Mouse (Mus musculus) hindbrain, embryonic 10.5 days (tissue): ENCODE results near the gene Gm37240. TPM values are rescaled to one million over a fixed set of nuclear protein-coding genes. Genes with fewer than 3 reads are reported as not detected.

Experiments
- DNase-seq: peaks from one replicate; pipeline ENCODE4 v3.0.0-alpha.2; 2017; ENCODE audit warnings: low spot score
- H3K27ac ChIP-seq: fragments of 300-500 bp; sonication (generic); 2 replicates; pipeline ENCODE4 v1.5.1; 2016; ENCODE audit warnings: mild to moderate bottlenecking, moderate library complexity
- H3K27me3 ChIP-seq: fragments of 300-500 bp; sonication (generic); 2 replicates; pipeline ENCODE4 v1.6.1; 2016; ENCODE audit warnings: mild to moderate bottlenecking; ENCODE audit not compliant: poor library complexity, insufficient read depth, severe bottlenecking
- H3K36me3 ChIP-seq: fragments of 300-500 bp; sonication (generic); 2 replicates; pipeline ENCODE4 v1.6.1; 2016; ENCODE audit warnings: mild to moderate bottlenecking, moderate library complexity
- H3K4me1 ChIP-seq: fragments of 300-500 bp; sonication (generic); replicated peaks from 2 replicates; pipeline ENCODE4 v1.6.1; 2016; ENCODE audit warnings: mild to moderate bottlenecking
- H3K4me3 ChIP-seq: fragments of 300-500 bp; sonication (generic); 2 replicates; pipeline ENCODE4 v1.5.1; 2016; ENCODE audit warnings: mild to moderate bottlenecking, moderate library complexity
- H3K9me3 ChIP-seq: fragments of 300-500 bp; sonication (generic); 2 replicates; pipeline ENCODE4 v1.6.1; 2016; ENCODE audit warnings: mild to moderate bottlenecking, moderate library complexity
- WGBS: fragments of 180-500 bp; shearing (Covaris S2); methylation state at CpG from one replicate; pipeline ENCODE4 v1.1.7; 2016; 5-methylcytosine and 5-hydroxymethylcytosine counted together
- polyA plus RNA-seq: library from polyadenylated mRNA; unstranded; fragments of >200 nt; fragmentation: Nextera tagmentation; extraction: Ambion mirVana; gene quantifications from 2 replicates; pipeline ENCODE4 v1.2.1, GENCODE M21; 2016

Gene Gm37240
- polyA plus RNA-seq, 1 experiment from 2014 or later = 1.4 TPM

DNA sequence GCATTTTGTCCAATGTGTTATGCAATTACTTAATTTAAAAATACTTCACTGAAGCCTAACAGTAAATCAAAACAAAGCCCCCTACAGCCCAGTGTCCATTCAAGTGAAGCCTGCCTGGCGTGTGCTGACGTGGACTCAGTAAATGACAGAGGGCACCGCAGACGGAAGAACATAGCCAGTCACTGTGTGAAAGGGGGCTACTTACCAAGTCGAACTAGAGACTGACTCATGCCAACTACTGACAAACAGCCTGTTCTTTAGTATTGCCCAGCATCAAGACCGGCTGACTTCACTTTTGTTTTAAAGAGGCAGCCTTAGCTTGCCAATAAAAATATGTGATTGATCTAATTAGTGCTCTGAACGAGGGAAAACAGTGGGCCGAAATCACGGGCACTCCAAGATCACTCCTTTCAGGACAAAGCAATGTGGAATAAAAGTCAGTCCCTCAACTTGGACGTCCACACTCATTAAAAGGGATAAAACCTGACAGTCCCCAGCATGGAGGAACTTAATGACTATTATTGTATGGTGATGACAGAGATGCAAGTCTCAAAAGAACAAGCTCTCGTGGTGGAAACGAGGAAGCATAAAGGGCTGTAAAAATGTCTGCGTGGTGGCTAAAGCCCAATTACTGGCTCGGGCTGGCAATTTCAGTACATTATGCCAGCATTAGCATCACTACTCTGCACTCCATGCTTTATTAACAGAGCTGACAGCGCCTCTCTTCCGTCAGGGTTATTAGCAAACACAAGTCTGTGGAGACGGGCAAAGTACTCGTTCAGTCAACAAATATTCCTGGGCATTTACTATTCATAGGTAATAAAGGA, 123.1 kb downstream of the Gm37240 start:
- 74% methylated on average over 18 of the region's 18 CpGs for WGBS
- H3K4me3 ChIP-seq = no peak overlapping the region
- no peak for DNase-seq
- no peaks in the 10 kb centered on the region for H3K36me3 ChIP-seq
- H3K4me1 ChIP-seq = no peaks in the 10 kb centered on the region
- no peaks in the 10 kb centered on the region for H3K27me3 ChIP-seq
- H3K9me3 ChIP-seq = no peaks in the 10 kb centered on the region
- H3K27ac ChIP-seq = no peak overlapping the region

GRCm38 (mm10) chr3:85757944-85758343, 129.4 kb downstream of the Gm37240 start:
- no peak overlapping the region for H3K4me3 ChIP-seq
- 80% methylated on average over 2 of the region's 2 CpGs for WGBS
- no peaks in the 10 kb centered on the region for H3K27me3 ChIP-seq

GRCm38 (mm10) chr3:85757435-85757834, 129.9 kb downstream of the Gm37240 start:
- DNase-seq = no peak
- H3K27ac ChIP-seq = no peak overlapping the region
- no peaks in the 10 kb centered on the region for H3K27me3 ChIP-seq
- H3K36me3 ChIP-seq = no peaks in the 10 kb centered on the region
- 87% methylated on average over 4 of the region's 4 CpGs for WGBS
- no peak overlapping the region for H3K4me3 ChIP-seq
- no peaks in the 10 kb centered on the region for H3K9me3 ChIP-seq
- peaks cover 14% of the 10 kb centered on the region for H3K4me1 ChIP-seq

More at GRCm38 (mm10) chr3:85757944-85758343, 129.4 kb downstream of the Gm37240 start:
- Histone ChIP-seq H3K4me1 (peaks cover 12% of the 10 kb centered on the region), H3K36me3 (no peaks in the 10 kb centered on the region), H3K9me3 (no peaks in the 10 kb centered on the region), H3K27ac (no peak overlapping the region)
- no peak for DNase-seq

DNA sequence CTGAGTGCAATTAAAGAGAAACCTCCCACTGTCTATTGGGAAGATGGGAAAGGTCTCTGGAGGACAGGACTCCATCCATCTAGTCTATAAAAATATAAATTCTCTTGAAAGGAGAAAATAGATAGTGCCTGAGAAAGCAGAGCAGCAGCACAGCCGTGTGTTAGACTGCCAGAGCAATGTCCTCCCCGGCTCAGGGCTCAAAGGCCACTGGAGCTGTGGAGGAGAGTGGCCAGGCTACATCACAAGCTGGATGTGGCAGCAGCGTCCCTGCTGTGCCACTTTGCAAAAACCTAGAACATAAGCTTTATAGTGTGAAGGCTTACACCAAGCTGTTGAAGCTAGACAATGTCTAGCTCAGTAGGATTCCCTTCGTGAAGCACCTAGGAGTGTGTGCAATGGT, 138.0 kb downstream of the Gm37240 start:
- WGBS = 56% methylated on average over 4 of the region's 4 CpGs
- Histone ChIP-seq H3K27ac (no peak overlapping the region), H3K27me3 (no peaks in the 10 kb centered on the region), H3K4me1 (peaks cover 16% of the 10 kb centered on the region), H3K36me3 (no peaks in the 10 kb centered on the region), H3K9me3 (no peaks in the 10 kb centered on the region), H3K4me3 (no peak overlapping the region)
- no peak for DNase-seq

DNA sequence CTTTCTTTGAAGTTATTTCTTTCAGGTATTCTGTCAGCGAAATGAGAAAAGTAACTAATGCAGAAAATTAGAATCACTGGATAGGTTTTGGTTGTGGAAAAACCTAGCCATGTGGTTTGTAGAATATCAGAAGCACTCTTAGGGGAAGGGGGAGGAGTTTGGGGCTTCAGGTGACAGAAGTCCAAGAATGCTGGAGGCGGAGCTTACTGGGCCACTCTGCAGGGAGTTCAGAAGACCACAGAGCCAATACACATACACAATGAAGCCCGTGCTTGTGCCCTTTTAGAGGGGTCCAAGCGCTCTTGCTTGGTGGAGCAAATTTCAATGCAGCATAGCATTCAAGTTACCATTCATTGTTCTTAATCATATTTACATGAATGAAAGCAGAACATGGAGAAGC, 138.5 kb downstream of the Gm37240 start:
- H3K27ac ChIP-seq = no peak overlapping the region
- no peaks in the 10 kb centered on the region for H3K27me3 ChIP-seq
- no peaks in the 10 kb centered on the region for H3K9me3 ChIP-seq
- H3K4me3 ChIP-seq = no peak overlapping the region
- H3K36me3 ChIP-seq = no peaks in the 10 kb centered on the region
- no peak for DNase-seq
- 19% methylated on average over 4 of the region's 4 CpGs for WGBS
- H3K4me1 ChIP-seq = peaks cover 16% of the 10 kb centered on the region

GRCm38 (mm10) chr3:85746116-85746515, 141.2 kb downstream of the Gm37240 start:
- H3K27me3 ChIP-seq = no peaks in the 10 kb centered on the region
- no peaks in the 10 kb centered on the region for H3K9me3 ChIP-seq
- H3K4me1 ChIP-seq = peaks cover 12% of the 10 kb centered on the region
- H3K36me3 ChIP-seq = no peaks in the 10 kb centered on the region
- H3K4me3 ChIP-seq = no peak overlapping the region
- no peak overlapping the region for H3K27ac ChIP-seq
- no peak for DNase-seq
- WGBS = 81% methylated on average over 4 of the region's 4 CpGs

- 90% methylated on average over 3 of the region's 3 CpGs for WGBS
These were observed 145.6 kb downstream of the Gm37240 start for GRCm38 (mm10) chr3:85741767-85742166.

DNA sequence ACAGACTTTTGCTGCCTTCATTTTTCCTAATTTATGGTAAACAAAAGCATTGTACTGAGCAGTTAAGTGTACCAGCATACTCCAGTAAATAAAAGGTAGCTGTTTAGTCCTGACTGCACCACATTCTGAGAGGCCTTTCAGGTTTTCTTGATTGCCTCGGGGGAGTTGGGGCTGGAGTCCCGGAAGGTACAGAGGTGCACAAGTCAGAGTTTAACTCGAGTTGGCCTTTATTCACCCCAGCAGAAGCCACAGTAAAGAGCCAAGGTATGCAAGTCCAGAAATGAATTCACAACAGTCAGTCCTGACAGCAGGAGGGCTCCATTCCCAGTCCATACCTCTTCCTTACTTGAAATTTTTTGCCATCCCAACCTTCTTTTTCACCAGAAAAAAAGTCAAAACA, 148.7 kb downstream of the Gm37240 start:
- H3K4me3 ChIP-seq = no peak overlapping the region

More at GRCm38 (mm10) chr3:85741767-85742166, 145.6 kb downstream of the Gm37240 start:
- H3K27me3 ChIP-seq = no peaks in the 10 kb centered on the region
- DNase-seq = no peak
- H3K36me3 ChIP-seq = no peaks in the 10 kb centered on the region
- H3K4me1 ChIP-seq = no peaks in the 10 kb centered on the region
- no peak overlapping the region for H3K27ac ChIP-seq
- no peaks in the 10 kb centered on the region for H3K9me3 ChIP-seq
- H3K4me3 ChIP-seq = no peak overlapping the region

DNA sequence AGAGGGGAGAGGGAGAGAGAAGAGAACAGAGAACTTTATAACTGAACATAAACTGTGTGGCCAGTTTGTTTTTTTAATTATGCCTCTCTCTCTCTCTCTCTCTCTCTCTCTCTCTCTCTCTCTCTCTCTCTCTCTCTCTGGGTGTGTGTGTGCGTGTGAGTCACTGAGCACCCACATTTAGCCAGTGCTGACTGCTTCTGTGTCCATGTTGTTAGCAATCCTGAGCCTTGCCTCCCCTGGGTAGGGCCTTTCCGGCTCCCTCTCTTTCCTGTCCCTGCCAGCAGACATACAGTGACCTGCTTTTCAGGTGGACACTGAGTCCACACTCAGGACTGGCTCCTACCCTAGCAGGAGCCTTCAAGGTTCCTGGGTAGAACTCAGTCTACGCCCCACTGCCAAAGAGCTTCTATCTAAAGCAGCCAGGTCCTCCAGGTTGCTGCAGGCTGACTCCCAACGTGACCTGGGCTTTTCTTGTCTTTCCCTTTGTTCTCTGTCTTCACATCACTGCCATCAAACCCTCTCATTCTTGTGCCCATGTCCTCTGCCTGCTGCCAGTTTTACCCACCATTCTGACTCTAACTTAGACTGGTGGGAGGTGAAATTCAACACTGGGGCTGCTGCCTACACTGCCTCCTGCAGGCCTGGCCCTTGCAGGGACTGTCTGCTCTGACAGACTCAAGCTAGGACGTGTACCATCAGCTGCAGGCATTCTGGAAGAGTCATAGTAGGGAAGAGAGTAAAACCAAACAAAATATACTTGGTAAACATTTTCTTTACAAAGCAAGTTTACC, 153.2 kb downstream of the Gm37240 start:
- no peaks in the 10 kb centered on the region for H3K36me3 ChIP-seq
- H3K27me3 ChIP-seq = no peaks in the 10 kb centered on the region
- no peaks in the 10 kb centered on the region for H3K4me1 ChIP-seq
- no peak overlapping the region for H3K27ac ChIP-seq
- WGBS = 80% methylated on average over 5 of the region's 5 CpGs
- no peak for DNase-seq
- no peaks in the 10 kb centered on the region for H3K9me3 ChIP-seq
- H3K4me3 ChIP-seq = no peak overlapping the region

More for the DNA sequence above, 148.7 kb downstream of the Gm37240 start:
- Histone ChIP-seq H3K36me3 (no peaks in the 10 kb centered on the region), H3K27me3 (no peaks in the 10 kb centered on the region), H3K4me1 (no peaks in the 10 kb centered on the region), H3K9me3 (no peaks in the 10 kb centered on the region), H3K27ac (no peak overlapping the region)
- 73% methylated on average over 3 of the region's 3 CpGs for WGBS
- no peak for DNase-seq

DNA sequence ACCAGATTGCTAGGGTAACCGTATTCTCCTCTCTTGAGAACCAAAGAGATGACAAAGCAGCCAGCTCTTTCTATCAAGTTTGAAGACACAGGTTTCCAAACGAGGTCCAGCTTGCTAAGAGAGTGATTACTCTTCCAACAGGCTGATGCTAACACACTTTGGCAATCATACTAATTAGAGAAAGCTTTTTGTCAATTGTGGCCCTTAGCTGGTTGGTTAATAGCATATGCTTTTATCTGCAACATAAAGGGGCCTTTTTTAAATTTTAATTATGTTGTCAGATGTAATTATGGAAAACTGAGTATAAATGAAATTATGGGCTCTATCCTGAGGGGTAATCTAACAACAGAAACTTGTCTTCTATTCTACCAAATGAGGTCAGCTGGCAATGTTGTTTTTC, 160.1 kb downstream of the Gm37240 start:
- Histone ChIP-seq H3K27ac (no peak overlapping the region), H3K36me3 (no peaks in the 10 kb centered on the region), H3K27me3 (no peaks in the 10 kb centered on the region), H3K4me3 (no peak overlapping the region), H3K4me1 (no peaks in the 10 kb centered on the region), H3K9me3 (no peaks in the 10 kb centered on the region)
- no peak for DNase-seq
- 65% methylated on average over 2 of the region's 2 CpGs for WGBS

- Histone ChIP-seq H3K9me3 (no peaks in the 10 kb centered on the region), H3K27ac (no peak overlapping the region), H3K36me3 (no peaks in the 10 kb centered on the region), H3K27me3 (no peaks in the 10 kb centered on the region), H3K4me3 (no peak overlapping the region), H3K4me1 (no peaks in the 10 kb centered on the region)
- WGBS = 87% methylated on average over 3 of the region's 3 CpGs
- DNase-seq = no peak
These were observed 161.3 kb downstream of the Gm37240 start for GRCm38 (mm10) chr3:85725971-85726370.

GRCm38 (mm10) chr3:85725110-85725509, 162.2 kb downstream of the Gm37240 start:
- H3K27me3 ChIP-seq = no peaks in the 10 kb centered on the region
- no peaks in the 10 kb centered on the region for H3K36me3 ChIP-seq
- no peaks in the 10 kb centered on the region for H3K4me1 ChIP-seq
- H3K27ac ChIP-seq = no peak overlapping the region
- 73% methylated on average over 2 of the region's 2 CpGs for WGBS
- no peak overlapping the region for H3K4me3 ChIP-seq
- H3K9me3 ChIP-seq = no peaks in the 10 kb centered on the region
- DNase-seq = no peak

DNA sequence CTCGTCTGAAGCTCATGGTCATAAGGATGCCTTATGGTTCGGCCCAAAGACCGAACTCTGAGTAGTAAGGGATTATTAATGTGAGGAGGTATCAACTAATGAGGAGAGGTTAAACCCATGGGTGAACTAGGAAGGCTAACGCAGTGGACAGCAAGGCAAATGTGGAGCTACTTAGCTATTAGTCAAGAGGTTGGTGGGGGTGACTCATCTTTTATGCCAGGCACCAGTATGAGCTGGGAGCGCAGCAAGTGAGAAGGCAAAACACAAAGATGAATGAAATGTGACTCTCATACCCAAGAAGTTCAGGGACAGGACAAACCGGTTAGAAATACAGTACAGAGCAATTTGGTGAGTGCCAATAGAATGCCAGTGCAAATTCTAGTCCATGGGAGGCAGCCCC, 164.7 kb downstream of the Gm37240 start:
- no peaks in the 10 kb centered on the region for H3K4me1 ChIP-seq
- H3K36me3 ChIP-seq = no peaks in the 10 kb centered on the region
- WGBS = 91% methylated on average over 6 of the region's 6 CpGs
- no peak overlapping the region for H3K4me3 ChIP-seq
- H3K27ac ChIP-seq = no peak overlapping the region
- no peak for DNase-seq
- no peaks in the 10 kb centered on the region for H3K27me3 ChIP-seq
- H3K9me3 ChIP-seq = no peaks in the 10 kb centered on the region
